21 mouse cellular contexts compared by ENCODE assay signal in genomic region chr9:72961959-72962358, GRCm38 (mm10). TPM values are rescaled to one million over a fixed set of nuclear protein-coding genes. Genes with fewer than 3 reads are reported as not detected.
DNase-seq lines count a peak whose midpoint lies in the region; ATAC-seq and TF ChIP-seq lines count a peak whose summit lies in the region.
"Had no signal": no experiment of that assay in that cellular context is flagged by ENCODE, and none has a peak within 500 bp of the region (broad histone marks: within the 10 kb centered on the region; RNA-seq: fewer than 3 reads in every experiment).

No protein-coding gene starts in this region.

- ATAC-seq in kidney, postnatal 0 days (replicated peaks; ENCODE audit: low FRiP score, low read depth): no peak
- no peak for ATAC-seq in intestine, embryonic 15.5 days
- ATAC-seq: lung, postnatal 0 days had no signal

- TF ChIP-seq RAD21 in CH12.LX (IDR thresholded peaks at IDR 0.05; ENCODE audit: low read depth, low read length): no peak

- in situ Hi-C loops in CH12.LX (cut with MboI; ENCODE audit: low pct_ligation_motif_present, low pct_unique_long_range_greater_than_20kb, low sequenced_read_pairs): no loop called here

- H3K4me1 ChIP-seq in kidney, postnatal 0 days (replicated peaks; ENCODE audit: insufficient read depth, low read length): peaks cover 5% of the 10 kb centered on the region; the same call in 1 of the 2 replicates
- H3K4me1 ChIP-seq in CH12.LX (ENCODE audit: control insufficient read depth in 1 of 2, insufficient read depth in 2 of 2): peaks cover 18 to 35% of the 10 kb centered on the region in 2 experiments
- H3K4me1 ChIP-seq in intestine, embryonic 15.5 days (replicated peaks): 0 out of 2 replicates have a peak, but pooled peaks cover 5% of the 10 kb centered on the region

- H3K36me3 ChIP-seq in kidney, postnatal 0 days (ENCODE audit: insufficient read depth, low read length): no peaks in the 10 kb centered on the region
- H3K36me3 ChIP-seq in CH12.LX (replicated peaks in 1 of 2; ENCODE audit: control insufficient read depth in 1 of 2, insufficient read depth in 1 of 2, low read length in 1 of 2): peaks cover 0 to 17% of the 10 kb centered on the region in 2 experiments
- H3K36me3 ChIP-seq in intestine, embryonic 15.5 days: no peaks in the 10 kb centered on the region
- H3K36me3 ChIP-seq: heart, embryonic 15.5 days; neural tube, embryonic 13.5 days; stomach, embryonic 15.5 days had no signal

- H3K27me3 ChIP-seq in kidney, postnatal 0 days (ENCODE audit: insufficient read depth, low read length): no peaks in the 10 kb centered on the region
- no peaks in the 10 kb centered on the region for H3K27me3 ChIP-seq in CH12.LX (replicated peaks)
- no peaks in the 10 kb centered on the region for H3K27me3 ChIP-seq in intestine, embryonic 15.5 days (replicated peaks)
- H3K27me3 ChIP-seq: heart, embryonic 15.5 days; neural tube, embryonic 13.5 days; stomach, embryonic 15.5 days had no signal

- no peak overlapping the region for H3K4me2 ChIP-seq in kidney, postnatal 0 days (ENCODE audit: low read length)
- peak overlapping the region; percentile 65 for H3K4me2 ChIP-seq in CH12.LX (ENCODE audit: insufficient read depth, low read depth, poor library complexity, severe bottlenecking)
- H3K4me2 ChIP-seq in intestine, embryonic 15.5 days (replicated peaks): no peak overlapping the region
- H3K4me2 ChIP-seq: heart, embryonic 15.5 days; hindbrain, embryonic 14.5 days; neural tube, embryonic 13.5 days; stomach, embryonic 15.5 days had no signal

- DNase-seq in kidney, postnatal 0 days (ENCODE audit: low spot score): no peak
- DNase-seq in kidney, postnatal 4 days: no peak
- peak; percentile 52 for DNase-seq in CH12.LX (ENCODE audit: extremely low read depth)
- DNase-seq in induced T-regulatory cell, adult 2 months (ENCODE audit: low read depth): peak; percentile 92
- peak; percentile 82 for DNase-seq in thymus, postnatal 14 days
- no peak for DNase-seq in adrenal gland, adult 18-20 months (ENCODE audit: low spot score in 2 of 2)
- DNase-seq in urinary bladder, postnatal 10 days (ENCODE audit: low spot score): no peak
- DNase-seq: cerebellum, adult 11-12 months; gastrocnemius, postnatal 36 days; liver; midbrain, embryonic 14.5 days; right cerebral cortex, adult 18-20 months had no signal

- H3K9ac ChIP-seq in kidney, postnatal 0 days (ENCODE audit: low read depth, low read length): no peak overlapping the region
- peak overlapping the region; percentile 14 for H3K9ac ChIP-seq in CH12.LX (ENCODE audit: insufficient read depth, low read depth)
- no peak overlapping the region for H3K9ac ChIP-seq in intestine, embryonic 15.5 days
- H3K9ac ChIP-seq: heart, embryonic 15.5 days; hindbrain, embryonic 14.5 days; neural tube, embryonic 13.5 days; stomach, embryonic 15.5 days had no signal

- no peaks in the 10 kb centered on the region for H3K9me3 ChIP-seq in kidney, postnatal 0 days (replicated peaks; ENCODE audit: low read length)
- no peaks in the 10 kb centered on the region for H3K9me3 ChIP-seq in CH12.LX (replicated peaks; ENCODE audit: low read length)
- no peaks in the 10 kb centered on the region for H3K9me3 ChIP-seq in intestine, embryonic 15.5 days
- H3K9me3 ChIP-seq: heart, embryonic 15.5 days; neural tube, embryonic 13.5 days; stomach, embryonic 15.5 days had no signal

- dilution Hi-C loops in CH12.LX (cut with MboI; ENCODE audit: extremely low pct_ligation_motif_present, extremely low pct_unique_long_range_greater_than_20kb, low sequenced_read_pairs): no loop called here

- H3K4me3 ChIP-seq in kidney, postnatal 0 days (replicated peaks; ENCODE audit: low read depth, low read length): no peak overlapping the region
- H3K4me3 ChIP-seq in CH12.LX (replicated peaks in 1 of 3; ENCODE audit: low read depth in 2 of 3, low read length in 2 of 3, poor library complexity in 1 of 3): peak overlapping the region; percentile 48 to 54 (median 52)
- no peak overlapping the region for H3K4me3 ChIP-seq in intestine, embryonic 15.5 days (replicated peaks)
- H3K4me3 ChIP-seq: heart, embryonic 15.5 days; left cerebral cortex, adult 2 months; neural tube, embryonic 13.5 days; stomach, embryonic 15.5 days had no signal

- peak overlapping the region; percentile 26; the same call in 1 of the 2 replicates for H3K27ac ChIP-seq in kidney, postnatal 0 days
- peak overlapping the region; percentile 31; the same call in 1 of the 2 replicates for H3K27ac ChIP-seq in CH12.LX (ENCODE audit: insufficient read depth, low read depth)
- no peak overlapping the region for H3K27ac ChIP-seq in intestine, embryonic 15.5 days
- H3K27ac ChIP-seq: heart, embryonic 15.5 days; hindbrain, embryonic 14.5 days; left cerebral cortex, adult 2 months; neural tube, embryonic 13.5 days; stomach, embryonic 15.5 days had no signal

- no peak for TF ChIP-seq CTCF in kidney, postnatal 0 days (IDR thresholded peaks at IDR 0.05; ENCODE audit: low read depth)
- TF ChIP-seq CTCF in CH12.LX (conservative IDR thresholded peaks at IDR 0.05 in 1 of 2, IDR thresholded peaks at IDR 0.05 in 1 of 2; ENCODE audit: low read depth in 2 of 2, low read length in 2 of 2): no peak

- no peak for TF ChIP-seq EP300 in CH12.LX (IDR thresholded peaks at IDR 0.05; ENCODE audit: low read length)

- 64% methylated on average over 15 of the region's 15 CpGs for WGBS in kidney, postnatal 0 days
- WGBS in intestine, embryonic 15.5 days: 75% methylated on average over 15 of the region's 15 CpGs

- TF ChIP-seq POLR2A in CH12.LX (IDR thresholded peaks at IDR 0.05; ENCODE audit: low read depth, low read length): peak; percentile 46

- no peaks in the 10 kb centered on the region for H3K79me2 ChIP-seq in CH12.LX (replicated peaks; ENCODE audit: control insufficient read depth, extremely low read depth, insufficient read depth, poor library complexity, severe bottlenecking)

TF ChIP-seq in CH12.LX, 34 proteins besides CTCF, POLR2A, EP300 and RAD21:
- TF ChIP-seq HCFC1 (IDR thresholded peaks at IDR 0.05; ENCODE audit: low read depth, low read length) (peak; percentile 29), CHD1 (IDR thresholded peaks at IDR 0.05; ENCODE audit: low read depth, low read length) (peak; percentile 27; the same call in 1 of the 2 replicates), BHLHE40 (IDR thresholded peaks at IDR 0.05; ENCODE audit: low read depth, low read length) (no peak), JUN (IDR thresholded peaks at IDR 0.05; ENCODE audit: insufficient read depth, low read depth, low read length) (no peak), ELF1 (IDR thresholded peaks at IDR 0.05; ENCODE audit: low read depth, low read length) (peak; percentile 47; the same call in 1 of the 2 replicates), ETS1 (conservative IDR thresholded peaks at IDR 0.05; ENCODE audit: low read depth, low read length) (no peak), GABPA (IDR thresholded peaks at IDR 0.05; ENCODE audit: insufficient replicate concordance, low read depth, low read length) (no peak)

RNA-seq across cellular contexts. Expression of gene Gm44503, which starts 3.3 kb away (rescaled TPM):
- polyA plus RNA-seq in kidney, postnatal 0 days (2015; fragmentation: Nextera tagmentation; extraction: Ambion mirVana): not detected in 2 replicates
- total RNA-seq in CH12.LX (2012; rRNA removed) (not detected in 2 replicates), CH12.LX (2014; rRNA removed) (not detected in 2 replicates)
- not detected in 2 replicates for polyA plus RNA-seq in CH12.LX (2012; ENCODE audit: insufficient read length, low read depth)
- not detected for total RNA-seq in adrenal gland, adult 18-20 months (2021)
- not detected in 2 replicates for polyA plus RNA-seq in intestine, embryonic 15.5 days (2015; fragmentation: Nextera tagmentation; extraction: Ambion mirVana)
- total RNA-seq: left cerebral cortex, adult 2 months had no signal
- polyA plus RNA-seq: frontal cortex, adult 2 months; heart, embryonic 15.5 days; kidney, embryonic 14.5 days; lung, postnatal 0 days; midbrain, embryonic 14.5 days; neural tube, embryonic 13.5 days; stomach, embryonic 15.5 days had no signal

RNA-seq across cellular contexts. Expression of gene Dyx1c1, which starts 3.4 kb away (rescaled TPM):
- polyA plus RNA-seq in kidney, postnatal 0 days (2015; fragmentation: Nextera tagmentation; extraction: Ambion mirVana): 2.8 and 3.3 TPM in 2 replicates
- total RNA-seq in CH12.LX (2012; rRNA removed) (2.1 and 3.4 TPM in 2 replicates), CH12.LX (2014; rRNA removed) (6.2 and 6.8 TPM in 2 replicates)
- 5.7 and 6.1 TPM in 2 replicates for polyA plus RNA-seq in CH12.LX (2012; ENCODE audit: insufficient read length, low read depth)
- total RNA-seq in adrenal gland, adult 18-20 months (2021): 1 to 10 TPM in 1 of 2 experiments, under 1 TPM in 1; 0.99 to 1.2 TPM
- 0.73 and 0.86 TPM in 2 replicates for polyA plus RNA-seq in intestine, embryonic 15.5 days (2015; fragmentation: Nextera tagmentation; extraction: Ambion mirVana)

RNA-seq across cellular contexts. Expression of gene Ccpg1os, which starts 23.2 kb away (rescaled TPM):
- polyA plus RNA-seq in kidney, postnatal 0 days (2015; fragmentation: Nextera tagmentation; extraction: Ambion mirVana): 30.2 and 33.8 TPM in 2 replicates
- 4.0 and 7.3 TPM in 2 replicates for total RNA-seq in CH12.LX (2012; rRNA removed)
- total RNA-seq in CH12.LX (2014; rRNA removed): 9.2 and 12.6 TPM in 2 replicates
- 4.0 and 5.2 TPM in 2 replicates for polyA plus RNA-seq in CH12.LX (2012; ENCODE audit: insufficient read length, low read depth)
- total RNA-seq in adrenal gland, adult 18-20 months (2021): 10 to 100 TPM; 12.2 to 13.9 TPM
- 11.8 and 12.0 TPM in 2 replicates for polyA plus RNA-seq in intestine, embryonic 15.5 days (2015; fragmentation: Nextera tagmentation; extraction: Ambion mirVana)

RNA-seq across cellular contexts. Expression of gene Ccpg1, which starts 23.3 kb away (rescaled TPM):
- polyA plus RNA-seq in kidney, postnatal 0 days (2015; fragmentation: Nextera tagmentation; extraction: Ambion mirVana): 43.8 and 49.6 TPM in 2 replicates
- total RNA-seq in CH12.LX (2012; rRNA removed) (3.6 and 5.2 TPM in 2 replicates), CH12.LX (2014; rRNA removed) (5.7 and 6.2 TPM in 2 replicates)
- 15.4 and 18.3 TPM in 2 replicates for polyA plus RNA-seq in CH12.LX (2012; ENCODE audit: insufficient read length, low read depth)
- 100 to 1,000 TPM; 112 to 150 TPM for total RNA-seq in adrenal gland, adult 18-20 months (2021)
- polyA plus RNA-seq in intestine, embryonic 15.5 days (2015; fragmentation: Nextera tagmentation; extraction: Ambion mirVana): 25.0 and 25.4 TPM in 2 replicates

RNA-seq across cellular contexts. Expression of gene Pygo1, which starts 36.5 kb away (rescaled TPM):
- polyA plus RNA-seq in kidney, postnatal 0 days (2015; fragmentation: Nextera tagmentation; extraction: Ambion mirVana): 3.0 and 3.2 TPM in 2 replicates
- total RNA-seq in CH12.LX (2012; rRNA removed) (not detected in 2 replicates), CH12.LX (2014; rRNA removed) (not detected in 2 replicates)
- polyA plus RNA-seq in CH12.LX (2012; ENCODE audit: insufficient read length, low read depth): not detected in 2 replicates
- total RNA-seq in adrenal gland, adult 18-20 months (2021): 1 to 10 TPM; 3.4 to 3.7 TPM
- polyA plus RNA-seq in intestine, embryonic 15.5 days (2015; fragmentation: Nextera tagmentation; extraction: Ambion mirVana): 2.7 and 2.9 TPM in 2 replicates

Comparison
In these comparisons a context has a peak if more than half of its experiments do, and no peak if none do; other contexts are left out.
1. DNase-seq: peak in CH12.LX (single experiment), induced T-regulatory cell, adult 2 months (single experiment) and thymus, postnatal 14 days (single experiment); none in kidney, postnatal 0 days (single experiment), kidney, postnatal 4 days (0 of 2), adrenal gland, adult 18-20 months (0 of 2) and urinary bladder, postnatal 10 days (single experiment).
2. H3K4me3 ChIP-seq: peak in CH12.LX (3 of 3); none in kidney, postnatal 0 days (single experiment) and intestine, embryonic 15.5 days (single experiment).